Comparison of ENCODE assay signal across 14 mouse cellular contexts in the genomic region with DNA sequence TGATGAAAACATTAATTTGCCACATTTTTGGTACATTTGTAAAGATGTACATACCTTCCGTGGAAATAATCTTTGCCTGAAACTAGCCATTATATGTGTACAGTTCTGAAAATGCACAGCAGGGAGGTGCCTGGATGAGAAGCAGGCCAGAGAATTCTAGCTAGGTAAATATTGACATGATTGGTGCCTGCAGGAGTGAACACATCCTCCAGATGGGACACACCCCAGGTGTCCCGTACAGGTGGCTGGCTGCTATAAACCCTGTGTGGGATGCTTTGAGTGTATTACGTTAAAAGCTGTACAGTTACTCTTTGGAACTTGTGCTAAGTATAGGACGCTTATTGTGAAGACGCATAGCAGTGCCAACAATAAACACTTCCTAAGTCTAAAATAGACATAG. TPM values are rescaled to one million over a fixed set of nuclear protein-coding genes. Genes with fewer than 3 reads are reported as not detected.
"Had no signal": no experiment of that assay in that cellular context is flagged by ENCODE, and none has a peak within 500 bp of the region (broad histone marks: within the 10 kb centered on the region; RNA-seq: fewer than 3 reads in every experiment).

No protein-coding gene starts in this region.

- ATAC-seq: midbrain, embryonic 16.5 days had no signal

- H3K27ac ChIP-seq: midbrain, embryonic 10.5 days; midbrain, embryonic 12.5 days; neural tube, embryonic 12.5 days had no signal

- H3K4me2 ChIP-seq: lung, embryonic 14.5 days; midbrain, embryonic 12.5 days; neural tube, embryonic 12.5 days had no signal

- H3K36me3 ChIP-seq: midbrain, embryonic 10.5 days; midbrain, embryonic 12.5 days; neural tube, embryonic 12.5 days had no signal

- H3K4me1 ChIP-seq: neural tube, embryonic 12.5 days had no signal

- DNase-seq: lung, adult 18-20 months; lung, embryonic 14.5 days; lung, postnatal 10 days; lung, postnatal 4 days; midbrain, embryonic 14.5 days; right cerebral cortex, postnatal 14 days; thymus, adult 18-20 months; thymus, postnatal 14 days; thymus, postnatal 36 days had no signal

- H3K27me3 ChIP-seq: midbrain, embryonic 12.5 days; neural tube, embryonic 12.5 days had no signal

- H3K9me3 ChIP-seq: midbrain, embryonic 10.5 days; midbrain, embryonic 12.5 days; neural tube, embryonic 12.5 days had no signal

- H3K9ac ChIP-seq: lung, embryonic 14.5 days; midbrain, embryonic 12.5 days; neural tube, embryonic 12.5 days had no signal

- H3K4me3 ChIP-seq: midbrain, embryonic 10.5 days; midbrain, embryonic 12.5 days; myocyte; neural tube, embryonic 12.5 days had no signal

RNA-seq across cellular contexts. Expression of a gene that starts 19.5 kb away (rescaled TPM):
- polyA plus RNA-seq: myocyte had no signal
